Mouse (Mus musculus) gonadal fat pad, adult 2 months (tissue): Measurements from ENCODE around the gene 4930562C15Rik. TPM values are rescaled to one million over a fixed set of nuclear protein-coding genes. Genes with fewer than 3 reads are reported as not detected.

Experiments used
- DNase-seq: peaks from one replicate; pipeline ENCODE4 v3.0.0-alpha.2; 2012; ENCODE audit warnings: low read depth
- polyA plus RNA-seq: library from polyadenylated mRNA; depleted of rRNA; stranded (reverse); fragments of >200 nt; gene quantifications from 2 replicates; pipeline ENCODE4 v1.2.3, GENCODE M21; 2012

4930562C15Rik gene
- polyA plus RNA-seq, 1 experiment = 0.19 TPM

- no peak for DNase-seq
These were observed 26.2 kb downstream of the 4930562C15Rik start for GRCm38 (mm10) chr16:4861392-4861791.

DNA sequence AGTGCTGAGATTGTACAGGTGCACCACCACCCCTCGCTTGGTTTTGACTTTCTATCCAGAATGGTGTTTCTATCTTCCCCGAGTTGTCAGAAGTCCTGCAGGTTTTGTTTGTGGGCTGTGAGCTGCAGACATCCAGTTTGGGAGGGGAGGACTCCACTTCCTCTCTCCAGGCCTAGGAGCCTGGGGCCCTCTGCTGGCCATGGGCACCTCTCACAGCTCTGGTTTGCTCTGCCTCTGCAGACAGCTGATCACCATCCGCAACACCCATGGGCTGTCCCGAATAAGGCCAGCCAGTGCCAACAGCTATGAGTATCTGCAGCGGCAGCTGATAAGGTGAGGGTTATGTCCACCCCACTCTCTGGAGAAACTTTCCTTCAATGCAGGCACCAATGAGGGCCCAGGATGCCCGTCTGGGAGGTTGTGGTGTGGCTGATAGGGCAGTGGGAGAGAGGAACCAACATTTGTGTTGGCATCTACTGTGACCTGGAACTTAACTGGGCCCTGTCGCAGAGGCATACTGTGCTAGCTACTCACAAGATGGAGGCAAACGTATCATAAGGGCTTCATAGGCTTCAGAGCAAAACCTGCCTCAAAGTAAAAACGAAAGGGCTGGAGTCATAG lies 27.8 kb downstream of the 4930562C15Rik start:
- no peak for DNase-seq

GRCm38 (mm10) chr16:4863742-4864141 lies 28.5 kb downstream of the 4930562C15Rik start:
- no peak for DNase-seq

DNA sequence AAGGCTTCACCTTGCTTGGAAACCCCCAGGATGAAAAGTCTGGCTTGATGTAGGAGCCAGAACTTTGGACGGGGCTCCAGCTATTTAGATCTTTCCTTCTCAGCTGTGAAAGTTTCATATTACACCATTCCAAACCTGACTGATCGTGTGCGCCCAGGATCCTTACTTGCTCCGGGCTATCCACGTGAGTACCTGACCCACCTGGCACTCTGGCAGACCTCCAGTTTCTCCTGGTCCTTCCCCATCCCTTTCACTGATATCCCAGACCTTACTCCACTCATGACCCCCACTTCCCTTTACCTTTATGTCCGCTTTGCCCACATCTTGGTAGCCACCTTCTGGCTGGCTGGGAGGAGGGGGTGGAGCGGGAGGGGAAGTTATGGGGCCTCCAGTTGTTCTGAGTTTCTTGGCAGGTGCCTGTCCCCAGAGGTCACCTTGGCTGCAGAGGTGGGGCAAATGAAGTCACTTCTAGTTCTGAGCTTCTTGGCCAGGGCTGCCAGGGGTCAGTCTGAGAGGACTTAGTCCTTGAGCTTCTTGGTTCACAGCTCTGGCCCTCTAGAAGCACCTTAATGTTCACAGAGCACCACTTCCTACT lies 31.0 kb downstream of the 4930562C15Rik start:
- DNase-seq = no peak

- no peak for DNase-seq
These were observed 35.3 kb downstream of the 4930562C15Rik start for GRCm38 (mm10) chr16:4870490-4870889.

GRCm38 (mm10) chr16:4871926-4872325 lies 36.7 kb downstream of the 4930562C15Rik start:
- no peak for DNase-seq

GRCm38 (mm10) chr16:4875198-4876032 lies 40.2 kb downstream of the 4930562C15Rik start:
- no peak for DNase-seq

DNA sequence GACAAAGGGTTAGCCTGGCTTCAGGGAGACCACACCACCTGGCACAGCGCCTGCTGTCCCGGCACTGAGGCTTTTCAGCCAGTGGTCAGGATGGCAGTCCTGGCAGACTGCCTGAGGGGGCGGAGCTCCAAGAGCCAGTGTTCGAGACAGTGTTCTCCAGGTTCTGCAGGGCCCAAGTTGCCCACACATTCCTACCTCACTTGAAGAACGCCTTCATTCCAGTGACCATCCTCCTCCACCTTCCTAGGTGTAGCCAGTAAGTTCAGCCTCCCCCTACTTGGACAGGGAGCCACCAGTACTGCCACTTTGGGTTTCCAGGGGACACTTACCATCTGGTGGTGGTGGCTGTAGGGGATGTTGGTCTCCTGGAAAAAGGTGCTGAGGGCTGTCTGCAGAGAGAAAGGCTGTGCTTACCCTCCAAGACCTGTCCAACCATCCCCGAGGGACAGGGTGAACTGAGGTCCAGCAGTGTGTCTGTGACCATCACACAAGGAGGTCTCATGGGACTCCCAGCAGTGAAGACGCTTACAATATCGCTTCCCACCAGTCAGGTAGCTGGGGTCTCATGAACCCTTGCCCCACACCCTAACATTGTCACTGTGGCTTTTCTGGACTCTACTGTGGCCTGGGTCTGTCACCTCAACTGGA lies 40.9 kb downstream of the 4930562C15Rik start:
- no peak for DNase-seq

DNA sequence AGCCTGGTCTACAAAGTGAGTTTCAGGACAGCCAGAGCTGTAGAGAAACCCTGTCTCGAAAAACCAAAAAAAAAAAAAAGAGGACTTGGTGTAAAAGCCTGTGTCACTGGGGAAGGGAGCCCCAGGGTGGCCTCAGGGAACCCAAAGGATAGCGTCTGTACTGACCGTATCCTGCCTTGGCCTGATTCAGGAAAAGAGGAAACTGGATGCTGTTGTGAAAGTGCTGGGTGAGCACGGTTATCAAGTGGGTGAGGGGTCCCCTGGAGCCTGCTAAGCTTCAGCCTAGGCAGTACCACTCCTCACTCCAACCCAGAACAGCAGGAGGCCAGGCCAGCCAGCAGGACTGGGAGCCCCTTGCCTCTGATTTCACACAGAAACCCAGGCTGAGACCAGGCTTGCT lies 42.0 kb downstream of the 4930562C15Rik start:
- DNase-seq = no peak

DNA sequence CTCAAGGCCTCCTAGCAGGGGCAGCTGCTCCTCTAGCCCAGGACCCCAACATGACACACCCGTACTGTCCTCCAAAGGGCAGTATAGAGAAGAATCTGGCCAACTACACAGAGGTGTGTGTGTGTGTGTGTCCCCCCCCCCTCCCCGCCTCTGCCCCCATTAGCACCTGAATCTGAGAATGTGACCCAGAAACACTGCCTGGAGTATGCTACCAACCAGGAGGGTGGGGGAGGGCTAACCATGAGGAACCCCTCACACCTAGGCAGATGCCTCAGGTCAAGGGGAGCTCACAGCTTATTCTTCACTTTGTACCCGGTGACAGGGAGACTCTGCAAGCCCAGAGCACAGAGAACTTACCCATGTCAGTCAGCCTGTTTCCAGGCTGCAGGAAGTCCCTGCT lies 42.5 kb downstream of the 4930562C15Rik start:
- DNase-seq = no peak

GRCm38 (mm10) chr16:4878192-4878885 lies 43.1 kb downstream of the 4930562C15Rik start:
- no peak for DNase-seq

- DNase-seq = no peak
These were observed 44.0 kb downstream of the 4930562C15Rik start for GRCm38 (mm10) chr16:4879101-4879707.

GRCm38 (mm10) chr16:4879708-4880124 lies 44.5 kb downstream of the 4930562C15Rik start:
- DNase-seq = no peak

GRCm38 (mm10) chr16:4880136-4880825 lies 45.1 kb downstream of the 4930562C15Rik start, which contains the start of gene Ubald1:
Gene Ubald1 (minus strand): TSS chr16:4880315.
- DNase-seq = peak; percentile 91

DNA sequence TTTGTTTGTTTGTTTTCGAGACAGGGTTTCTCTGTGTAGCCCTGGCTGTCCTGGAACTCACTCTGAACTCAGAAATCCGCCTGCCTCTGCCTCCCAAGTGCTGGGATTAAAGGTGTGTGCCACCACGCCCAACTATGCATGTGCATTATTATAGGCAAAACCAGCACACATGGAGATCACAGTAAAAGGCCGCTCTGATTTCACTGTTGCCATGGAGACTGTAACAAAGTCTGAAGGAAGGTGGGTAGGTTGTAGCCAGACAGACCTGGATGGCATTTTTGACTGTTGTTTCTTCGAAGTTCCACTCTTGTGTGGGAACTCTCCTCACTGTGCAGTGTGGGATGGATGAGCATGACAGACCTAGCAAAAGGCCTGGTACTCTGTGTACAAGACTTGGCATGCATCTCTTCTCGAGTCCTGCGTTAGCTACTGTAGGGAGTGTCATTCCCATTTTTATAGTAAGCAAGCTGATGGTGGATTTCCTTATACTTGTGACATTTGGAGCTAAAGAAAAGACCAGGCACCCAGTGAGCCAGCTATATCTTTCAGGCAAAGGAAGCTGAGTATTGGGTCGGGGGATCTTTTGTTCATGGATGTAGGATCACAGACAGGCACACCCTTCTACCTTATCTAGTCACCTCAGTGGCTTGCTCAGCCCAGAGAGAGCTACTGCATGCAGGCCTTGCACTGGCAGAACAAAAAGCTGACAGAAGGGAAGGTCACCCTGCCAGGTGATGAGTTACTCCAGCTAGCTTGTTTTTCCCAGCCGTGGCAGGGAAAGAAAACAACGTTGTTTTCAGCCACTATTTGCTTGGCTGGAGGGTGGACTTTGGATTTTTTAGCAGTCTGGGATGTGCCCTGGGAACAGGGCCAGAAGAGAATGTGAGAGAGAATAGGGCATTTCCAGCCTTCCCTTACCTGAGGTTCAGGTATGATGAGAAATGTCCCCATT lies 46.5 kb downstream of the 4930562C15Rik start:
- no peak for DNase-seq

DNA sequence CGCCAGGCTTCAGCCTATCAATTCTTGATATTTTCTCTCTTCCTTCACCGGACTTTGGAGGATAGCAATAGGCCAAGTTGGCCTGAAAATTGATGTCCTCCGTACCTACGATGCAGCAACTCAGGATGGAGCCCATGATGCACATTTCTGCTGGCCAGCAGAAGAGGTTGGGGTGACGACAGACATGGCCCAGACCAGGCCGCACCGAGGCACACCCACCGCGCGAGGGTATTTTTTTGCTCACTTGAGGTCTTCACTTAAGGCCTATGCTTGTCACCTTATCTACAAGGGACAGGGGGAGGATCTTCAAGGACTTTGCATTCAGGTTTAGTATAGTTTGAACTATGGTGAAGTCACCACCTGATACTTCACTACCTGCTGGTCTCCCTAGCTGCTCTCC lies 49.7 kb downstream of the 4930562C15Rik start:
- DNase-seq = no peak

GRCm38 (mm10) chr16:4885760-4886689 lies 50.8 kb downstream of the 4930562C15Rik start, which contains the start of gene Mgrn1:
Gene Mgrn1 (plus strand): TSS chr16:4886249.
- DNase-seq = no peak

- no peak for DNase-seq
These were observed 51.4 kb downstream of the 4930562C15Rik start for GRCm38 (mm10) chr16:4886690-4887020.
